Mouse (Mus musculus): ENCODE measurements around the gene Sox21. TPM values are rescaled to one million over a fixed set of nuclear protein-coding genes. Genes with fewer than 3 reads are reported as not detected.

Gene Sox21
- not detected for total RNA-seq (2021)
- long read RNA-seq, experiment 1: 0 reads
- long read RNA-seq, experiment 2: 0 reads

DNA sequence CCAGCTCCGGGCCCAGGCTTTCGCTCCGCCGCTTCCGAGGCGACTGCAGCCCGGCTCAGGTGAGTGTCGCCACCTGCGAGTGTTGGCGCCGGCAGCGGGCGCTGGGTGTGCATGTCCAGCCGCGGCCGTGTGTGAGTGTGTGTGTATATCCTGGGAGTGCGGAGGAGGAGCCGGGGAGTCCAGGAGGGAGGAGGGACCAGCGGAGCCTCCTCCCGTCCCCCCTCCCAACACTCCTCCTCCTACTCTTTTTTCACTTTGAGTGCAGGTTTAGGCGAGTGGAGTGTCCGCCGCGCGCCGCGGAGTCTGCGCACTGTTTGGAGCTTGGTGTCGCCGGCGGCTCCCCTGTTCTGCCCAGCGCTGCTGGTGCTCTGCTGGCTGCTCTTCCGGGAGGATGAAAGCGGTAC, at the start of gene Sox21:
Gene Sox21 (minus strand): TSS at position 145 of the 404 bp plus-strand sequence.
- DNase-seq: no peak
- intact Hi-C loops (cut with DNase I; ENCODE audit: low total_unique reads): no loop called here

DNA sequence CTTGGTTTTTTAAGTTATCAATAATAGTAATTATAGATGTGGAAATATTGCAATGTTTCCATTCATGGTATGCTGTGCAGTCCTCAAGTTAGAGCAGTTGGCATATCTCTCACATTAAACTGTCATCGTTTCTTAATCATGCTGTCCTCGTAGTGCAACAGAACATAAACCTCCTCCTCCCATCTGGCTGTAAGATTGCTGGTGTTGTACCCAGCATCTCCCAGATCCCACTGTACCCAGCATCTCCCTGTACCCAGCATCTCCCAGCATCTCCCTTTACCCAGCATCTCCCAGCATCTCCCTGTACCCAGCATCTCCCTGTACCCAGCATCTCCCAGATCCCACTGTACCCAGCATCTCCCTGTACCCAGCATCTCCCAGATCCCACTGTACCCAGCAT, 49.3 kb upstream of the Sox21 start:
- intact Hi-C loops (cut with DNase I; ENCODE audit: low total_unique reads): no loop called here

DNA sequence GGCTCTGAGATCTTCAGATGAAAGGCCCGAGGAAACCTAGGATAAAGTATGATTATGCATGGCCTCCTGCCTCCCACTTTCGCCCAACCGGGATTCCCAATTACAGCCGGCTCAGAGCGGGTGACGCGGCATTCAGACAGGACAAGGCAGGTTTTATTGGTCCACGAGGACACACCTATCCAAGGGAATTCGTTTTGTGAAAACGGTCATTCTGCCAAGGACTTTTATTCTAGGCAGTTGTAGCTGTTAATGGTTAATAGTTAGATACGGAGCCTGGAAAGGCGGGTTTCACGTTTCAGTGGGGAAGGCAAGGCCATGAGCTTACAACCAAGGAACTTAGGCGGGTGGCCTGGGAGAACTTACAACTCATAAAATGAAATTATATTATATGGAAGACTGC, 46.1 kb upstream of the Sox21 start:
- intact Hi-C loops (cut with DNase I; ENCODE audit: low total_unique reads): no loop called here
- DNase-seq: no peak

More for the DNA sequence above, 49.3 kb upstream of the Sox21 start:
- DNase-seq: no peak

DNA sequence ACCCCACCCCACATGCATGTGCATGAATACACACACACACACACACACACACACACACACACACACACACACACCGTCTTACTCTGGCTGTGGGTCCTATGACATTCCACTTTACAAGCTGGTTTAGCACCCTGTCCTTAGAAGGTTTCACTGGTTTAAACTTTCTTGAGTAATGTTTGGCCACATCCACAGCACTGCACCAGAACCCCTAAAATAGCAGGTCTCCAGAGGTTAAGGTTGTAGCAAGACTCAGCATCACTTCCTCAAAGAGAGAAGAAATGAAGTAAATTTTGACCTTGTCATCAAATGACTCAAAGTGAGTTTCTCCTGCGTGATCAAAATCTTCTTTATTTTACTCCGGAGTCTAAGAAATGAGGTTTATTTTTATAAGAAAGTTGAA, 45.4 kb upstream of the Sox21 start:
- intact Hi-C loops (cut with DNase I; ENCODE audit: low total_unique reads): no loop called here

DNA sequence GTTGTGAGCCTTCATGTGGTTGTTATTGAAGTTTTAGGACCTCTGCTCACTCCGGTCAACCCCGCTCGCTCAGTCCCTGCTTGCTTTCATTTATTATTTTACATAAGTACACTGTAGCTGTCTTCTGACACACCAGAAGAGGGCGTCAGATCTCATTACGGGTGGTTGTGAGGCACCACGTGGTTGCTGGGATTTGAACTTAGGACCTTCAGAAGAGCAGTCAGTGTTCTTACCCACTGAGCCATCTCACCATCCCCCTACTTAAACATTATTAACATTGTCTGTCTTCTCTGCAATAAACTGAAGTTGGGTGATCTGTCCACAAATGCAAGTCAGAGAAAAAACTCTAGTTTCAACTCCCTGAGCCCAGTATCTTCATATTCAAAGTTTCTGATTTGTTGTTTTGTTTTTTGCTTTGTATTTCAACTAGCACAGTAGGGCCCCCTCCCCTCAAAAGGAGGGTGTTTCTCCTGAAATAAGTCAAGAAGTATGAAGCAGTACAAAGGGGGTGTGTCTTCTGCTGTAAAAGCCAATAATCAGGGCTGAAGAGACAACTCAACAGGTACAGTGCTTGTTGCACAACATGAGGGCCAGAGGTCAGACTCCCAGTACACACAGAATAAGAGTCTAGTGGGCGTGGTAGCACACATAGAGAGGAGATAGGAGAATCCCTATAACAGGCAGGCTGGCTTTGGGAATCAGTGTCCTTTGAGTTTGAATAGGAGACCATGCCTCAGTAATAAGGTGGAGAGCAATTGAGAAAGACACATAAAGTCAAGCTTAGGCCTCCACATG, 41.1 kb upstream of the Sox21 start:
- intact Hi-C loops (cut with DNase I; ENCODE audit: low total_unique reads): no loop called here

More for the DNA sequence above, 45.4 kb upstream of the Sox21 start:
- no peak for DNase-seq

DNA sequence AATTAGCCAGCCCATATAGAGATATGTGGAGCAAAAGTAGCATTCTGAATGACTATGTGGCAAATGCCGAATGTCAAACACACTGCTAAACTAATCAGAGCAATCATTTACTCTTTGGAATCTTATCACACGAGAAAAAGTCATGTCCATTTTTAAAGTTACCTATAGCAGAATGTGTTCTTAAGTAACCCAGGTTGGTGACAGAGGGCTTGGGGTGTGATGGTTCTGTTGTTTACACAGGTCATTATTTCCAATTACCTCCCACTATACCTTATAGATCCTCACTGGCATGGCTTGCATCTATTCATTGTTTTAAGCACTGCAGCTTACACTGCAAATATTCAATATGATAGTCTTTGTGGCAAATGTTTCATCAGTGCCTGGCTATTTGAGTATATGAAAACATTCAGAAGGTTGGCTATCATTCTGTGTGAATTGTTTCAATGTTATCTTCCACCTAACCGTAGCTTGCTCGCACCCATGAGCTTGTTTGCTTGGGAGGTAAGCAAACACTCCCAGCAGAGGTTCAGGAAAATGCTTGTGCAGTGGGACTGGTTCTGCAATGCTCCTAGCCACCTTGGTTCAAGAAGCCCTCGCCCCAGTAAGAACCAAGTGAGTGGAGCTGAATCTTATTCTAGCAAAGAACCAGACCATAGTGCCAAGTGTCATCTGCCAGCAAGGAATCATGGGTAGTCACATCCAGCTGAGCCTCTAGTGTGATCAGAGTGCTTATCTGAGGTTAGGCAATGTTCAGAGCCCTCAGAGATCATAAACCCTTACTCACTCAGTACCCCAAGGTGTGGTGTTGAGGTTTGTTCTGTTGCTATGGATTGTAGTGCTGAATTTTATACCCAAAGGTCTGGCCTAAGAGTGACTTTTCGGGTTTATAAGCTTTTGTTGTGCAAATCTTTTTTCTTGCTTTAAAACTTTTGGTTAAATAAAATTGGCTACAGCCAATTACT, 36.0 kb upstream of the Sox21 start:
- intact Hi-C loops (cut with DNase I; ENCODE audit: low total_unique reads): no loop called here
- DNase-seq: no peak

More for the DNA sequence above, 41.1 kb upstream of the Sox21 start:
- DNase-seq: no peak

DNA sequence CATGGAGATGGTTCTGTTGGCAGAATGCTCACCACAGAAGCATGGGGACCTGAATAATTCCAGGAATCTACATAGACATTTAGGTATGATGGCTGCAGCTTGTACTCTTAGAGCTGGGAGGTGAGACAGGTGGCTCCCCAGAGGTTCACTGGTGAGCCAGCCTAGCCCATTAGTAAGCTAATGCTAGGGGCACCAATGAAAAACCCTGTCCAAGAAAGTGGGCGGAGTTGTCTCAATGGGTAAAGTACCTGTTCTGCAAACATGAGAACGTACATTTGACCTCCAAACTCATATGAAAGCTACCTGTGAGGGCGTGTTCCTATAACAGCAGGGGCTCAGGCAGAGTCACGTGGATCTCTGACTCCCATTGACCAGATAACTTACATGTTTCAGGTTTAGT, 32.0 kb upstream of the Sox21 start:
- intact Hi-C loops (cut with DNase I; ENCODE audit: low total_unique reads): no loop called here
- no peak for DNase-seq

DNA sequence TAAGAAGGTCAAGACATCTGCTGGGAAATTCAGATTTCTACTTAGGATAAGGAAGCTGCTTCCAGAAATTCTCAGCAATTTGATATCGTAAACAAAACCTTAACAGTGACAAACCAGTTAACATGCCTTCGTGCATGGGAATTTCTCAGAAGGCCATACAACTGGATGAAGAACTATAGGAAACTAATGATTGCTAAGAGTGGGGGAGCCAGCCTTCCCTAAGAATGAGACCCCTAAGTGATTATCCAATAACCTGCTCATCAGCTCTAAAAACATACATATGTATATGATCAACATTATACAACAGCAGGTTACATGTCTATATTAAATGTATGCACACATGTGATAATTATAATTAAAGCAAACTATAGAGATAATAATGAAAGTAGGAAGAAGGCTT, 29.8 kb upstream of the Sox21 start, which contains the start of gene Gm9376:
Gene Gm9376 (plus strand): TSS at position 301 of the 400 bp plus-strand sequence.
- no peak for DNase-seq
- intact Hi-C loops (cut with DNase I; ENCODE audit: low total_unique reads): no loop called here

DNA sequence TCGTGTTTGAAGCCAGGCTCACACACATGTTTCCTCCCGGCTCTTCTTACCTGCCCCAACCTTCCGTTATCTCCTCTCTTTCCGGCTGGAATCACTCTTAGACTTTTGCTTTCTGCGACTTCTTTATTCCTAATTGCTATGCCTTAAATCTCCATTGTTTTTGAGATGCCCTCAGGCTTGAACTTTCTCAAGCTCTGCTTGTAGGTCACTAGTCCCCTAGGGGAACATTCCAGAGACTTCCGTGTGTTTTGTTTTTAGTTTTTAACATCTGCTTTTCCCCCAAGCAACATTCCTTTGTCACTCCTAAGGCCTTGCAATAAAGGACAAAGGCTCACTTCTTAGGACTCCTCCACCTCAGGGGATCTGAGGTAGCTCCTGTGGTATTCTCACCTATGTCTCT, 16.6 kb upstream of the Sox21 start:
- DNase-seq: no peak

DNA sequence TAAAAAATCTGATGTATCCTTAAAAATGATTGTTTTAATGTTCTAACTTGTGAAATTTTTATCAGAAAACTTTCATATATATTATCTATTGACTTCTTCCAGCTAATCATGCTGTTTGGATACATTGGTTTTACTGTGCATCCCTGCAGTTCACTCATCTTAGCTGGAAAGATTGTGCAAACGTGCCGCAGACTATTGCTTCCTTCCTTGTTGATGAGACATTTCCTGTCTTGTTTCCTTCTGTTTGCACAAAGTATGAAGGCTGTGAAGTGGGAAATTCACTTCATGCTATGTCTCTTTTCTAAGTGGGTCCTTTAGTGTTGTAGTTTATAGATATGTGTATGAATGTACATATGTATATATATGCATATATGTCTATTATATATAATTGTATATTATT, 4.6 kb upstream of the Sox21 start:
- intact Hi-C loops (cut with DNase I; ENCODE audit: low total_unique reads): no loop called here
- no peak for DNase-seq

More for the DNA sequence above, 16.6 kb upstream of the Sox21 start:
- intact Hi-C loops (cut with DNase I; ENCODE audit: low total_unique reads): no loop called here

DNA sequence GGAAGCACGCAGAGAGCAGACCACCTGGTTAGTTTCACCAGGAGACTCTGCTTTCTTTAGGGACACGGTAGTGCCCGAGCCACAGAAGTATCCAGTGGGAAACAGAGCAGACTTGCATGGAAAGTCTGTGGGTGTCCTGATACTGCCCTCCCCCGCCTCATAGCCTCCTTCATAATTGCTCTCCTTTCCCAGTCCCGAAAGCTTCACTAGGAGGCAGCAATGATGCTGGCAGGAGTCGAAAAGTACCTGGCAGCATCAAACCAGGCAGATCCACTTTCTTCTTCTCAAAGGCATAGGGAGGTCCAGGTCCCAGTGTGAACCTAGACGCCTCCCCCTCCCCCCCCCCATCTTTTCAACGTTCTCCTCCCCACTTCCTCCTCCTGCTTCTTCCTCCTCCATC, 2.5 kb upstream of the Sox21 start:
- intact Hi-C loops (cut with DNase I; ENCODE audit: low total_unique reads): no loop called here
- no peak for DNase-seq

DNA sequence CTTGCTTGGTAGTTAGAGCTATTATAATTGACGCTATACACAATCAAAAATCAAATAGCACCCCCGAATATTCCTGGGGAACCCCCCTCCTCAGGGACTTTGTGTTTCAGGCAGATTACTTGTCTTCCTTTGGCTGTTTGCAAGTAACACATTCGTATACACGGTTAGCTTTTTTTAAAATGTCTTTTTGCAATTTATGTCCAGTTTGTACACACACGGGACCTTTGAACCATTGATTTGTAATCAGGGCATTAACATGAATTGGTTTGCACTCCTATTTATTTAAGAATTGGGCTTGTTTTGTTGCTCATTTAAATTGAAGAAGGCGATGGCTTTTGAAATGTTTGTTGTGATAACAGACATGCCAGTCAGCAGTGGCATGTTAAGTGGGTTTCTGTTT, 956 bp upstream of the Sox21 start:
- intact Hi-C loops (cut with DNase I; ENCODE audit: low total_unique reads): no loop called here

DNA sequence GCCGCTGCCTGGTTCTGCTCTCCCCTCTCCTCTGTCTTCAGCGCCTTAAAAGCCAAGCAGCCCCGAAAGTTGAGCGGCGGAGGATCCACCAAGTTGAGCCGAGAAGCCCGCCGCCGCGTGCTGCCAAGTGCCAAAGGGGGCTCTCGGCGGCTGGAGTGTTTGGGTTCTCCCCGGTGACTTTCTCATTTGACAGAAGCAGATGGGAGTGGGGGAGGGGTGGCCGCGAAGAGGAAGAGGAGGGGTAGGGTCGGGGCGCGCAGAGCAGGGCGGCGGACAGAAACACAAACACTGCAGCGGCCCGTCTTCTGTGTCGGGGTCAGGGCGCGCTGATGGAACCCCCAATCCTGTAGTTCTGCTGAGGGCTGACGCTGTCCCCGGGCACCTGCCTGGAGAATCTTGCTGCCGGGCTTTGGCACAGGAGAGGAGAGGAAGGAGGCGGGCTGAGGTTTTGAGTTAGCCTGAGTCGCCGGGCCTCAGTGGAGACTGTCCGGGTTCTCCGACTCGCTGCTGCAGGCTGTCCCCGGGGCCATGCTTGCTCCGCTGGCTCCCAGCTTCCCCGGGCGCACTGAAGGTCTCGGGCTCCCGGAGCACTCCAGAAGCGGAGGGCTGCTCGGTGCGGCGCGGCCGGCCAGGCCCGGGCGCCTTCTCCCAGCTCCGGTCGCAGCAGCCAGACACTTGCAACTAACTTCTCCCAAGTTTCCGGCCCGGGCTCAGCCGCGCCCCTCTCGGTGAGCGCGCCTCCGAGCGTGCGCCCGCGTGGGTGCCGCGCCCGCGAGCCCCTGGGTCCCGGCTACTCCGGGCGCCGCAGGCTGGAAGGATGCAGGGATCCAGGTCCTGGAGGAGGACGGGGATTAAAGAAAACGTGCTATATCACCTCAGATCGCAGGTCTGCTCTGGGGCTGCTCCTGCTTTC, 601 bp downstream of the Sox21 start:
- peak; percentile 18 for DNase-seq
- intact Hi-C loops (cut with DNase I; ENCODE audit: low total_unique reads): no loop called here

More for the DNA sequence above, 956 bp upstream of the Sox21 start:
- DNase-seq: no peak

DNA sequence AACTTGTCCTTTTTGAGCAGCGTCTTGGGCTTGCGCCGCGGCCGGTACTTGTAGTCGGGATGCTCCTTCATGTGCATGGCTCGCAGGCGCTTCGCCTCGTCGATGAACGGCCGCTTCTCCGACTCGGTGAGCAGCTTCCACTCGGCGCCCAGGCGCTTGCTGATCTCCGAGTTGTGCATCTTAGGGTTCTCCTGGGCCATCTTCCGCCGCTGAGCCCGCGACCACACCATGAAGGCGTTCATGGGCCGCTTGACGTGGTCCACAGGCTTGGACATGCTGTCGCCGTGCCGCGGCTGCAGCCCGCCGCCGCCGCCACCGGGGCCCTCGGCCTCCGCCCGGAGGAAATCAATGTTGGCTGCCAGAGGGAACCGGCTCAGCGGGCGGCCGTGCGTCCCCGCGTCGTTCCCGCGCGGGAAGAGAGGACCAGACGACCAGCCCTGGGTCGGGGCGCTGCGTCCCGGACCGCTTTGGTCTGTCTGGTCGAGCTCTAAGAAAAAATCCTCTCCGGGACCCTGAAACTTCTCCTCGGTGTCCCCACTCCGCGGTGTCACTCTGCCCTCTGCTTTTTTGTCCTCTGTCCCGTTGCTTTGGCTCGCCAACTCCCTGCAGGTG, 1.4 kb downstream of the Sox21 start:
- intact Hi-C loops (cut with DNase I; ENCODE audit: low total_unique reads): no loop called here

DNA sequence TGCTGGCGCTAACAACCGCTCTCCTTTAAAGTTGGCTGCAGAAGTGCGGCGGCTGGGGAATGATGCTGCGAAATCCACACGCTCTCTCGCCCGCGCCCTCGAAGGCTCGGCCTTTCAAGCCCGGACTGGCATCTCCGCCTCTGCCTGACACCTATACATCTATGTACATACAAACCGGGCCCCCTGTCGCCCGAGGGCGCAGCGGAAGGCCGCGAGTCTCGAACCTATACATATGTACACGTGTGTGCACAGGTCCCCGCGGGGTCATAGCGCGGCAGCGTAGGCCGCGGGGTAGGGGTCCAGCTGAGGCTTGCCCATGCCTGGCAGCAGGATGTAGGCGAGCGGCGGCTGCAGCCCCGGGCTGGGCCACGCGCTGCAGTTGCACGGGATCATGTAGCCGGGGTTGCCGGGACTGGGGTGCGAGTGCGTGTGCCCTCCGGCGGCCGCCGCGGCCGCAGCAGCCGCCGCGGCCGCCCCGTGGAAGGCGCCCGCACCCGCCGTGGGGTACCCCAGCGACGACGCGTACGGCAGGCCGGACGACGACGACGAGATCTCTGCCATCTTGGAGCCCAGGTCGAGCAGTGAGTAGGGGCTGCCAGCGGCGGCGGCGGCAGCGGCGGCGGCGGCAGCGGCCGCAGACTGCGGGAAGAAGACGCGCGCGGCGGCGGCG, 2.2 kb downstream of the Sox21 start:
- intact Hi-C loops (cut with DNase I; ENCODE audit: low total_unique reads): no loop called here
- no peak for DNase-seq

More for the DNA sequence above, 1.4 kb downstream of the Sox21 start:
- DNase-seq: no peak

DNA sequence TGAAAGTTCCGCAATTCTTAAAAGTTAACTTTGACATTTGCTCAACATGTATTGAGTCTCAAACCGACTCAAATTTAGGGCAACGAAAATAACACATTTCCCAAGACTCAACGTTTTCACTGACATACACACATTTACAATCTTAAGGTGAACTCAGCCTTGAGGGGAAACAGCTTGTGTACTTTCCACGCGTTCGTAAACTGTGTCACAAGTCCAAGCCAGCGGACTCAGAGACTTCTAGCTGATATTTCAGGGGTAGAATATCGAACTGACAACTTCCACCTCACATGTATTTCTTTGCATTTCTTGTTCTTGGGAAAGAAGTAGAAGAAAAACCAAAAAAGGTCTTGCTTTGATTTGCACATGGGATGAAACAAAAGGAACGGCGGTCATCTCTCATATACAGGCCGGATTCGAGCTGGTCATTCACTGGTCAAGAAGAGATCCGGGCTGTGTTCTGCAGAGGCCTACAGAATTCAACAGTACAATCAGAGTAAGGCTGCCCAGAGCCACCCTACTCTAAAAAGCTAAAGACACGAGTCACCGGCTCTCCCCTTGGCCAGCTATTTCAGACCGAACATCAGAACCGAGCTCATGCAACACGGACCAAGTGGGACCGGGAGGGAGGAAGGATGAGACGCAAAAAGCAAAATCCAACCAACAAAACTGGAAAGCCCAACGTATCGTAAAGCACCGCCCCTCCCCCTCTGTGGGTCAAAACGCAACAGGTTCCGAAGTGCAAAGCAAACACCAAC, 2.9 kb downstream of the Sox21 start:
- DNase-seq: no peak
- intact Hi-C loops (cut with DNase I; ENCODE audit: low total_unique reads): no loop called here

DNA sequence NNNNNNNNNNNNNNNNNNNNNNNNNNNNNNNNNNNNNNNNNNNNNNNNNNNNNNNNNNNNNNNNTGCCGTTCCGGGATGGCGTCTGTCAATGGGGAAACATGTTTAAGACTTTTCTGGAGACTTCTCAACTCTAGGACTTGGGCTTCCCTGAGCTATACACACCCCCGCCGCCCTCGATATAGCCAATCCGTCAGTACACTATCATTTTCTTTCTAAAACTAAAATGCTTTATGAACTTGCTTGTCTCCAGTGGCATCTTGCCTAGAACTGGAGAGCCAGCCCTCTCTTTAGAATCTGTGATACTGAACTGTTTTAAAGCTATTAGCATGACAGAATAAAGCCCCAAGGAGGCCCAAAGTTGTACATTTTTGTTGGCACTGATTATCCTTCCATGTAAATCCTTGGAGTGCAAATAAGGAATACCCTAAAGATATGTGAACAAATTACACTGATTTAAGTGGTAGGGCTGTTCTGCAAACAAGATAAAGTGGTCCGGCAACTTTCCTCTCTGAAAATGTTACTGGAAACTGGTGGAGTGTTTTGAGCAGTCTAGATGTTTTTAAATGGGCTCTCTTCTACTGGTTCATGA, 4.4 kb downstream of the Sox21 start:
- intact Hi-C loops (cut with DNase I; ENCODE audit: low total_unique reads): no loop called here
- no peak for DNase-seq
